Mouse (Mus musculus): ENCODE results near the gene AU040320. TPM values are rescaled to one million over a fixed set of nuclear protein-coding genes. Genes with fewer than 3 reads are reported as not detected.

AU040320 gene
- total and polyA plus RNA-seq, 2 experiments = 8.9 to 13.0 TPM

- TF ChIP-seq CTCF (IDR thresholded peaks at IDR 0.05; ENCODE audit: low read depth, low read length) (no peak), POLR2A (IDR thresholded peaks at IDR 0.05; ENCODE audit: extremely low read depth, insufficient read depth, low read length) (no peak)
- H3K4me3 ChIP-seq (ENCODE audit: insufficient read depth, low read depth, low read length) = peak overlapping the region; percentile 13; the same call in 1 of the 2 replicates
- H3K27me3 ChIP-seq (ENCODE audit: control insufficient read depth, insufficient read depth, low read length) = no peaks in the 10 kb centered on the region
- no peak overlapping the region for H3K27ac ChIP-seq (replicated peaks; ENCODE audit: insufficient read depth, low read depth, low read length)
- no peaks in the 10 kb centered on the region; the same call in 1 of the 2 replicates for H3K79me2 ChIP-seq (ENCODE audit: control insufficient read depth, insufficient read depth, low read length)
- no peak for DNase-seq (ENCODE audit: extremely low read depth, low read depth, low spot score)
- H3K36me3 ChIP-seq (ENCODE audit: control insufficient read depth, insufficient read depth, low read length) = no peaks in the 10 kb centered on the region
- peaks cover 6% of the 10 kb centered on the region for H3K4me1 ChIP-seq (ENCODE audit: control insufficient read depth, insufficient read depth, low read length)
- 27% methylated on average over 13 of the region's 13 CpGs for WGBS
- no peak overlapping the region; the same call in 1 of the 2 replicates for H3K9ac ChIP-seq (ENCODE audit: low read depth, low read length)
Observed at GRCm38 (mm10) chr4:126752024-126752607, 1.2 kb upstream of the AU040320 start.

GRCm38 (mm10) chr4:126752608-126753141, 669 bp upstream of the AU040320 start:
- under 1% methylated on average over 23 of the region's 23 CpGs for WGBS
- H3K27ac ChIP-seq (replicated peaks; ENCODE audit: insufficient read depth, low read depth, low read length) = no peak overlapping the region

GRCm38 (mm10) chr4:126754231-126754611, 877 bp downstream of the AU040320 start:
- H3K27ac ChIP-seq (replicated peaks; ENCODE audit: insufficient read depth, low read depth, low read length) = peak overlapping the region; percentile 74
- peak overlapping the region; percentile 82 for H3K4me3 ChIP-seq (ENCODE audit: insufficient read depth, low read depth, low read length)
- no peak for TF ChIP-seq POLR2A (IDR thresholded peaks at IDR 0.05; ENCODE audit: extremely low read depth, insufficient read depth, low read length)
- no peak for TF ChIP-seq CTCF (IDR thresholded peaks at IDR 0.05; ENCODE audit: low read depth, low read length)
- H3K4me1 ChIP-seq (ENCODE audit: control insufficient read depth, insufficient read depth, low read length) = peaks cover 6% of the 10 kb centered on the region
- H3K36me3 ChIP-seq (ENCODE audit: control insufficient read depth, insufficient read depth, low read length) = peaks cover 6% of the 10 kb centered on the region; the same call in 1 of the 2 replicates
- no peaks in the 10 kb centered on the region for H3K27me3 ChIP-seq (ENCODE audit: control insufficient read depth, insufficient read depth, low read length)
- 1% methylated on average over 12 of the region's 12 CpGs for WGBS
- no peak for DNase-seq (ENCODE audit: extremely low read depth, low read depth, low spot score)
- peak overlapping the region; percentile 77 for H3K9ac ChIP-seq (ENCODE audit: low read depth, low read length)
- peaks cover 5% of the 10 kb centered on the region; the same call in 1 of the 2 replicates for H3K79me2 ChIP-seq (ENCODE audit: control insufficient read depth, insufficient read depth, low read length)

More at GRCm38 (mm10) chr4:126752608-126753141, 669 bp upstream of the AU040320 start:
- H3K4me3 ChIP-seq (ENCODE audit: insufficient read depth, low read depth, low read length) = peak overlapping the region; percentile 82
- peak overlapping the region; percentile 75 for H3K9ac ChIP-seq (ENCODE audit: low read depth, low read length)
- H3K36me3 ChIP-seq (ENCODE audit: control insufficient read depth, insufficient read depth, low read length) = no peaks in the 10 kb centered on the region
- no peaks in the 10 kb centered on the region for H3K27me3 ChIP-seq (ENCODE audit: control insufficient read depth, insufficient read depth, low read length)
- peaks cover 6% of the 10 kb centered on the region for H3K4me1 ChIP-seq (ENCODE audit: control insufficient read depth, insufficient read depth, low read length)
- no peak for TF ChIP-seq POLR2A (IDR thresholded peaks at IDR 0.05; ENCODE audit: extremely low read depth, insufficient read depth, low read length)
- TF ChIP-seq CTCF (IDR thresholded peaks at IDR 0.05; ENCODE audit: low read depth, low read length) = no peak
- no peaks in the 10 kb centered on the region; the same call in 1 of the 2 replicates for H3K79me2 ChIP-seq (ENCODE audit: control insufficient read depth, insufficient read depth, low read length)
- no peak for DNase-seq (ENCODE audit: extremely low read depth, low read depth, low spot score)

GRCm38 (mm10) chr4:126754736-126755374, 1.5 kb downstream of the AU040320 start:
- peaks cover 6% of the 10 kb centered on the region for H3K4me1 ChIP-seq (ENCODE audit: control insufficient read depth, insufficient read depth, low read length)
- no peak for TF ChIP-seq POLR2A (IDR thresholded peaks at IDR 0.05; ENCODE audit: extremely low read depth, insufficient read depth, low read length)
- no peak for TF ChIP-seq CTCF (IDR thresholded peaks at IDR 0.05; ENCODE audit: low read depth, low read length)
- H3K27me3 ChIP-seq (ENCODE audit: control insufficient read depth, insufficient read depth, low read length) = no peaks in the 10 kb centered on the region
- no peak overlapping the region for H3K4me3 ChIP-seq (ENCODE audit: insufficient read depth, low read depth, low read length)
- no peak for DNase-seq (ENCODE audit: extremely low read depth, low read depth, low spot score)
- H3K27ac ChIP-seq (replicated peaks; ENCODE audit: insufficient read depth, low read depth, low read length) = no peak overlapping the region
- H3K36me3 ChIP-seq (ENCODE audit: control insufficient read depth, insufficient read depth, low read length) = peaks cover 9% of the 10 kb centered on the region
- peaks cover 5% of the 10 kb centered on the region; the same call in 1 of the 2 replicates for H3K79me2 ChIP-seq (ENCODE audit: control insufficient read depth, insufficient read depth, low read length)
- no peak overlapping the region for H3K9ac ChIP-seq (ENCODE audit: low read depth, low read length)
- 25% methylated on average over 12 of the region's 12 CpGs for WGBS

- H3K9ac ChIP-seq (ENCODE audit: low read depth, low read length) = no peak overlapping the region
- peaks cover 16% of the 10 kb centered on the region for H3K36me3 ChIP-seq (ENCODE audit: control insufficient read depth, insufficient read depth, low read length)
- H3K27me3 ChIP-seq (ENCODE audit: control insufficient read depth, insufficient read depth, low read length) = no peaks in the 10 kb centered on the region
- no peak for TF ChIP-seq POLR2A (IDR thresholded peaks at IDR 0.05; ENCODE audit: extremely low read depth, insufficient read depth, low read length)
- no peak for TF ChIP-seq CTCF (IDR thresholded peaks at IDR 0.05; ENCODE audit: low read depth, low read length)
- 4% methylated on average over 4 of the region's 4 CpGs for WGBS
- H3K4me3 ChIP-seq (ENCODE audit: insufficient read depth, low read depth, low read length) = no peak overlapping the region
- H3K4me1 ChIP-seq (ENCODE audit: control insufficient read depth, insufficient read depth, low read length) = peaks cover 6% of the 10 kb centered on the region
- no peak overlapping the region for H3K27ac ChIP-seq (replicated peaks; ENCODE audit: insufficient read depth, low read depth, low read length)
- H3K79me2 ChIP-seq (ENCODE audit: control insufficient read depth, insufficient read depth, low read length) = peaks cover 5% of the 10 kb centered on the region; the same call in 1 of the 2 replicates
- DNase-seq (ENCODE audit: extremely low read depth, low read depth, low spot score) = peak; percentile 82
Observed at GRCm38 (mm10) chr4:126756766-126757165, 3.4 kb downstream of the AU040320 start.

All from liver, adult 2 months (tissue).